Mouse (Mus musculus) forebrain, postnatal 0 days (tissue): ENCODE data around the gene Setd1b. TPM values are rescaled to one million over a fixed set of nuclear protein-coding genes. Genes with fewer than 3 reads are reported as not detected.
A peak's percentile ranks its signal among the peaks of the same experiment; 100 is the strongest.

Experiments
- ATAC-seq: fragments of 200-750 bp; cut with Nextera tagmentation; 2 replicates; pipeline ENCODE4 v1.8.0; 2017; ENCODE audit warnings: mild to moderate bottlenecking, moderate library complexity
- DNase-seq: peaks from one replicate; pipeline ENCODE4 v3.0.0-alpha.2; 2015
- H3K27ac ChIP-seq: fragments of 300-500 bp; sonication (generic); 2 replicates; pipeline ENCODE4 v1.5.1; 2014; ENCODE audit warnings: low read depth, mild to moderate bottlenecking, antibody characterized with exemption, low read length, moderate library complexity, mixed read lengths
- H3K27me3 ChIP-seq: fragments of 300-500 bp; sonication (generic); 2 replicates; pipeline ENCODE4 v1.6.1; 2014; ENCODE audit warnings: mild to moderate bottlenecking, low read length, mixed read lengths; ENCODE audit not compliant: insufficient read depth
- H3K36me3 ChIP-seq: fragments of 300-500 bp; sonication (generic); 2 replicates; pipeline ENCODE4 v1.6.1; 2014; ENCODE audit warnings: mild to moderate bottlenecking, moderate library complexity; ENCODE audit not compliant: insufficient read depth
- H3K4me1 ChIP-seq: fragments of 300-500 bp; sonication (generic); 2 replicates; pipeline ENCODE4 v1.6.1; 2014; ENCODE audit warnings: antibody characterized with exemption; ENCODE audit not compliant: insufficient read depth
- H3K4me2 ChIP-seq: fragments of 300-500 bp; sonication (generic); 2 replicates; pipeline ENCODE4 v1.6.1; 2014; ENCODE audit warnings: low read depth, mild to moderate bottlenecking, moderate library complexity
- H3K4me3 ChIP-seq: fragments of 300-500 bp; sonication (generic); 2 replicates; pipeline ENCODE4 v1.5.1; 2014; ENCODE audit warnings: low read depth, low read length, mixed read lengths
- H3K9ac ChIP-seq: fragments of 300-500 bp; sonication (generic); 2 replicates; pipeline ENCODE4 v1.6.1; 2014; ENCODE audit warnings: mild to moderate bottlenecking
- H3K9me3 ChIP-seq: fragments of 300-500 bp; sonication (generic); 2 replicates; pipeline ENCODE4 v1.6.1; 2016; ENCODE audit warnings: low read length
- CTCF ChIP-seq: sonication (generic); IDR thresholded peaks from 2 replicates; pipeline ENCODE4 v1.5.1; 2016; ENCODE audit warnings: antibody characterized with exemption, control low read depth, low read depth
- WGBS: fragments of 180-500 bp; shearing (Covaris S2); extraction: QIAGEN DNeasy Blood & Tissue Kit; methylation state at CpG from one replicate; pipeline ENCODE4 v1.1.7; 2014; 5-methylcytosine and 5-hydroxymethylcytosine counted together
- polyA plus RNA-seq: library from polyadenylated mRNA; unstranded; fragments of >200 nt; fragmentation: Nextera tagmentation; extraction: Ambion mirVana; gene quantifications from 2 replicates; pipeline ENCODE4 v1.2.1, GENCODE M21; 2015
- total RNA-seq: library from RNA; depleted of rRNA; stranded (reverse); fragments of >200 nt; gene quantifications from 2 replicates; pipeline ENCODE4 v1.2.3, GENCODE M21; 2014

Setd1b gene
- total and polyA plus RNA-seq, 2 experiments from 2014 or later: 5.6 to 7.6 TPM

DNA sequence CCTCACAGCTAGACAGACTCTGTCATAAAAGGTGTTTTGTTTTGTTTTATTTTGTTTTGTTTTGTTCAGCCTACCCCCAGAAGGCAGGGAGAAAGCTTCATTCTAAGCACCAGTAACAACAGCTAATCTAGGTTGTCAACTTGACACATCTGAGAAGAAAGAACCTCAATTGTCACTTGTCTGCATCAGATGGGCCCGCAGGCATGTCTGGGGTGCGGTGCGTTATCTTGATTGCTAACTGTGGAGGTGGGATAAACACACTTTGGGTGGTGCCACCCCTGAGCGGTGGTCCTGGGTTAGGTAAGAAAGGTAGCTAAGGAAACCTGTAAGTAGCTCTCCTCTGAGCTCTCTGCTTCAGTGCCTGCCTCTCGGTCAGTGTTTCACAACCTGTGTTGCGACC is 15.0 kb upstream of the Setd1b start:
- H3K9ac ChIP-seq: no peak overlapping the region
- H3K4me1 ChIP-seq: peaks cover 4% of the 10 kb centered on the region; the same call in 1 of the 2 replicates
- ATAC-seq (no peak), DNase-seq (no peak)
- no peak overlapping the region for H3K27ac ChIP-seq
- H3K4me2 ChIP-seq: no peak overlapping the region
- H3K36me3 ChIP-seq: peaks cover 34% of the 10 kb centered on the region
- no peaks in the 10 kb centered on the region for H3K9me3 ChIP-seq
- WGBS: 73% methylated on average over 6 of the region's 6 CpGs
- TF ChIP-seq CTCF: no peak
- H3K27me3 ChIP-seq: no peaks in the 10 kb centered on the region
- H3K4me3 ChIP-seq: no peak overlapping the region

DNA sequence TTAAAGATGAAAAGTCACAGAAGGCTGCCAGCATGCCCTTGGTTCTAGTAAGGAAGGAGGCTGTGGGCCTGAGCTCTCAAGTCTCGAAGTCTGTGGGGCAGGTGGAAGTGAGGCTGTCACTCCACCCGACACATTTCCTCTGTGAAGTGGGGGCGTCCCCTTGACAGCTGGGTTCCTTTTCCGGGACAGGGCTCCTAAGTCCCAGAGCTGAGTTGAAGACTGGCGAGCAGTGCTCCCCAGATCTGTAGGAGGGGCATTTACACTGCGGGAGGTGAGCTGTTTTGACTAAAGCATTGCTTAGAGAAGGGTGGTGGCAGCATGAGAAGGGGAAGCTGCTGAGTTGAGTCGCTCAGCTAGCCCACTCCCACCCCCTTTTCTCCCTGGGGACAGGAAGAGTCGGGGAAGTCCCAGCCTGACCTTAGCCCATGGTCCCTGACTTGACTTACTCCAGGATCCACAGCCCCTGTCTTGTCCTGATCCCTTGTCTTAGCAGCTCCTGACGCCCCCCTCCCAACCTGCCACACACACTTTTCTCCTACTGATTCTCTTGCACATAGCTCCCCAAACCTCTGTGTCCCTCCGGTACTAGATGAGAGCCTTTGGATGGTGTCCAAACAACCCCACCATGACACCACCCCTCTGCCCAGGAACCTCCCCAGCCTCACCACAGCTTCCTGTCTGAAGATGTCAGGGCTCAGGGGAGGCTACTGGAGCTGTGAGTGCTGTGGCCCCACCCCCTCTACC is 13.4 kb upstream of the Setd1b start:
- Histone ChIP-seq H3K27ac (no peak overlapping the region), H3K4me2 (no peak overlapping the region), H3K9me3 (no peaks in the 10 kb centered on the region), H3K9ac (no peak overlapping the region), H3K27me3 (no peaks in the 10 kb centered on the region), H3K4me3 (no peak overlapping the region), H3K36me3 (peaks cover 28% of the 10 kb centered on the region), H3K4me1 (peaks cover 4% of the 10 kb centered on the region; the same call in 1 of the 2 replicates)
- no peak for ATAC-seq
- no peak for DNase-seq
- no peak for TF ChIP-seq CTCF
- 57% methylated on average over 10 of the region's 10 CpGs for WGBS

DNA sequence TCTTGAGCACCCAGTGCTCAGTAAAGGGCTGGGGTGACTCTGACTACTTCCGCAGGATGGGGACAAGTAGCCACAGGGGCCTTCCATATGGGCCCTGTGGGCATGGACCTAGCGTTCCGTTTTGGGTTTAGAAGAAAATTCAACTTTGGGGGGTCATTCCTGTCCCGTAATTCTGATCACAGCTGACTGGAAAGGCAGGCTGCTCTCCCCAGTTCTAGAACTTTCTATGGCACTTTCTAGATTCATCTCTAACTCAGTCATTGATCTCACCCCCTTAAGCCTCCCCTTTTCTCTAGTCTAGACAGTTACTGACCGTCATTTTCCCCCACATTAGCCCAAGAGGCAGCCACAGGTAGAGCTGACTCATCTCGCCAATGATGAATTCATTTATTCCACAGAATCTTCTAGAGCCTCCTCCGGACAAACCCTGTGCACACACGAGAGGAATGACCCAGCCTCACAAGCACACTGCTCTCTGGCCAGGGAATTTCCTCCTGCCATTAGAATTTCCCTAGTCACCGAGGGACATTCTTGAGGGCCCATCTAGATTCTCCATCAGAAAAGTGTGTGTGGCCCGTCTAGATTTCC is 12.7 kb upstream of the Setd1b start:
- Histone ChIP-seq H3K27me3 (no peaks in the 10 kb centered on the region), H3K4me3 (no peak overlapping the region), H3K9me3 (no peaks in the 10 kb centered on the region), H3K27ac (no peak overlapping the region), H3K9ac (no peak overlapping the region), H3K36me3 (peaks cover 26% of the 10 kb centered on the region; the same call in 1 of the 2 replicates), H3K4me1 (peaks cover 8% of the 10 kb centered on the region), H3K4me2 (no peak overlapping the region)
- DNase-seq (no peak), ATAC-seq (no peak)
- no peak for TF ChIP-seq CTCF
- 90% methylated on average over 10 of the region's 10 CpGs for WGBS

DNA sequence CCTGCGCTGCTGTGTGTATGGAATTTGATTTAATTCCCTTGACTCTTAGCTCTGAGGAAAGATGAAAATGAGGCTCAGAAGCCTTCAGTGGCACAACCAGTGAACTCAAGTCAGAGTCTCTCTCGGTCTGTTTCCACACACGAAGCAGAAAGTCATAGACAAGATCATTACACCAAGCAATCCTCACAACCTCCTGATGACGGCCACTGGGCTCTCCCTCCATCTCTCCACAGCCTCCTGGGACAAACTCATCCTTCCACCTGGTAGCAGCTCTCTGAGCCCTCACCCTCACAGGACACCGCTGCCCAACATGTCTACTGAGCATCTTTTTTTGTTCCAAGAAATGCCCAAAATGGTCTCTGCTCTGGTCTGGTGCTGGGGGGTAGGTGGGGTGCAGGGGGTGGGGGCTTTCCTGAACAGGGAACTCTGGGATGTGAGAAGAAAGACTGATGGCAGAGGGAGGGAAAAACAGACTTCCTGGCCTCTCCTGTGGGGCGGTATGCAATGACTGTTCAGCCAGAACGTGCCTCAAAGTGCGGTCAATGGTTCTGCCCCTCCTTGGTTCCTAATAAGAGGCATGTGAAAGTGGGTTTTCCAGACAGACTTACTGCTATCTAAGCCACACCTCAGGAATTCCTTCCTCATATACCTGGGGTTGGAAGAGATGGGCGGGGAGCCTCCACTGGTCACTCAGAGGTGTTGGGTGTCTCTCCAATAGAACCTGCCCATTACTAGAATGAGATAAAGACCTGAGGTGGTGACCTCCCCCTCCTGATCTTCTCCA is 11.8 kb upstream of the Setd1b start:
- no peak for TF ChIP-seq CTCF
- Histone ChIP-seq H3K36me3 (peaks cover 23% of the 10 kb centered on the region; the same call in 1 of the 2 replicates), H3K4me2 (no peak overlapping the region), H3K27me3 (no peaks in the 10 kb centered on the region), H3K4me1 (peaks cover 16% of the 10 kb centered on the region), H3K9ac (no peak overlapping the region), H3K4me3 (no peak overlapping the region), H3K9me3 (no peaks in the 10 kb centered on the region), H3K27ac (no peak overlapping the region)
- DNase-seq (no peak), ATAC-seq (no peak)
- 93% methylated on average over 9 of the region's 9 CpGs for WGBS

DNA sequence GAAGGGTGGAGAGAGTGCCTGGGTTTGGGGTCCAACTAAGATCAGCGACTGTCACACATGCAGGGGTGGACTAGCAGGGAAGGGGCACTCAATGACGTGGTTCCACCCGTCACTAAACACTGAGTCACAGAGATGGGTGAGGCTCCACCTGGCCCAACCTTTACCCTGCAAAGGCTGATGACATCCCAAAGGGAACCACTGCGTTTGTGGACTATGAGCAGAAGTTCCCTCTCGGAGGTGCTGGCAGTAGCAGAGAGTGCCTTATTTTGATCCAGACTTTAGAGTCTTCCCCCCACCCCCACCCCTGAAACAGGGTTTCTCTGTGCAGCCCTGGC is 11.2 kb upstream of the Setd1b start:
- no peak overlapping the region for H3K4me2 ChIP-seq
- no peaks in the 10 kb centered on the region for H3K9me3 ChIP-seq
- peaks cover 17% of the 10 kb centered on the region; the same call in 1 of the 2 replicates for H3K36me3 ChIP-seq
- H3K27me3 ChIP-seq: no peaks in the 10 kb centered on the region
- no peak overlapping the region for H3K27ac ChIP-seq
- no peak overlapping the region for H3K4me3 ChIP-seq
- 86% methylated on average over 5 of the region's 5 CpGs for WGBS
- ATAC-seq: no peak
- peaks cover 16% of the 10 kb centered on the region for H3K4me1 ChIP-seq
- DNase-seq: no peak
- no peak for TF ChIP-seq CTCF
- no peak overlapping the region for H3K9ac ChIP-seq

DNA sequence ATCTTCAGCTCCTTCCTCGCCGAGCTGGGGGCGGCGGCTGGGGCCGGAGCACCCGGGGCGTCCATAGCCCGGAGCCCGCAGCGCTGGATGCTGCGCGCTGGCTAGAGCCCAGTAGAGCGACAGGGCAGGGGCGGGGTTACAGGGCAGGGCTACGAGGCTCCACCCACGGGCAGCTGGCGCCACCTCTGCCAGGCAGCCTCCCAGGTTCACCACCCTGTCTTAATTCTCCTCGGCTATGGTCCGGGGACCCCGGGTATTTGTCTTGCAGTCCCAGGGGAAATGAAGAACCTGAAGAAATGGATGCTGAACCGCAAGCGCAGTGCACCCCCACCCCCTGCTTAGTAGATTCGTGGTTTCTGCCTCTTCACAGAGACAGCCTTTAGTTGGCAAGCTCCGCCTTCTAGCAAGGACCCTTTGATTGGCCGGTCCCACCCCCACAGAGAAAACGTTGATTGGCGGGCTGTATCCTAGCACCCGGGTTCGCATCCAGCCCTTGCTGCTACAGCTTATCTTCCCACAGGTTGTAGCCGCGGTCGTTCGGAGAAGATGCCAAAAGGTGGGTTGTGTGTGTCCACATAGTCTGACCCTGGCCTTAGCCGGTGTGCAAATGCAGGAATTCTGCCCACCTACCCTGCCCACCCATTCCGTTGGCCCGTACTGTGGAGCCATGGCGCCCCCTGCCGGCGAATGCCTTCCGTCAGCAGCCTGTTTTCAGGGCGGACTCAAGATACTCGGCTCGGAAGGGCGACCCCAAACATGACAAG is 9.5 kb upstream of the Setd1b start, which contains the start of gene Rhof:
Rhof (minus strand) TSS at position 385 of the 764 bp plus-strand sequence.
- Histone ChIP-seq H3K27ac (peak within 1 kb of the TSS; percentile 100), H3K9me3 (no peaks in the 10 kb centered on the region), H3K4me1 (peaks cover 22% of the 10 kb centered on the region), H3K4me3 (peak within 1 kb of the TSS; percentile 56), H3K36me3 (peaks cover 10% of the 10 kb centered on the region; the same call in 1 of the 2 replicates), H3K27me3 (no peaks in the 10 kb centered on the region), H3K9ac (peak within 1 kb of the TSS; percentile 77), H3K4me2 (peak within 1 kb of the TSS; percentile 97)
- WGBS: 3% methylated on average over 44 of the region's 44 CpGs
- TF ChIP-seq CTCF: peak; percentile 92
- ATAC-seq (peak; percentile 75), DNase-seq (peak; percentile 92)
